Mouse (Mus musculus): Measurements from ENCODE around the gene Ube2k. TPM values are rescaled to one million over a fixed set of nuclear protein-coding genes. Genes with fewer than 3 reads are reported as not detected.

The Ube2k gene
- polyA plus RNA-seq (2014; fragmentation: Nextera tagmentation; extraction: Ambion mirVana) = 153 and 159 TPM in 2 replicates

DNA sequence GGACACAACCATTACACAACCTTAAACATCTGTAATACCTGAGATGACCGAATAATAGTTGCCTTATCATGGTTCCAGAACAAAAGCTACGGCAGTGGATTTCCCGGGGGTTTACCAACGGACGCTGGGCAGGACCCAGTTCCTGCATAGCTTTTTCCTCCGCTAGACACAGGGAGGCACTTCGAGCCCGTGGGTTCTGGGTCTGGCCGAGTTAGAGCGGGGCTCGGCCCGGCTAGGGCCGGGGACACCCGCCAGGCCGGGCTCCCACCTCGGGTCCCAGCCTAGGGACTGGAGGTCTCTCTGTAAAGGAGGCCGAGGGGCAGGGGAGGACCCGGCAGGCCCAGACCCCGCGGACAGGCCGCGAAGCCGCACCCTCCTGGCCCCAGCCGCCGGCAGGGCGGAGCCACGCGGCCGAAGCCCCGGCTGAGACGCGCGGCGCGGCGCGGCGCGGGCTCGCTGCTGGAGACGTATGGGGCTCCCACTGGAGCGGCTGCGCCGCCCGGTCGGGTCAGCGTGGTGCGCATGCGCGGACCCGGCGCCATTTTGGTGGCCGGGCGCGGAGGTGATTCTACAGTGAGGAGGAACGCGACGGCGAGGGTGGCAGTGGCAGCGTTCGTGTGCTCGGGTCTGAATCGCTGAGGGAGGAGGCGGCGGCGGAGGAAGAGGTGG lies at the start of gene Ube2k, which contains the start of gene Smim14:
TSS of gene Ube2k (plus strand) at position 483 of the 669 bp plus-strand sequence.
TSS of gene Smim14 (minus strand) at position 434 of the 669 bp plus-strand sequence.
- DNase-seq (ENCODE audit: low spot score) = peak; percentile 96
- Histone ChIP-seq H3K9ac (peak within 1 kb of the TSS; percentile 92), H3K4me1 (replicated peaks; ENCODE audit: control insufficient read depth, insufficient read depth, low read length) (peaks cover 17% of the 10 kb centered on the region), H3K27ac (peak within 1 kb of the TSS; percentile 98), H3K4me3 (replicated peaks; ENCODE audit: low read length) (peak within 1 kb of the TSS; percentile 75), H3K36me3 (replicated peaks; ENCODE audit: control insufficient read depth, insufficient read depth) (no peaks in the 10 kb centered on the region), H3K9me3 (ENCODE audit: control insufficient read depth, low read length) (no peaks in the 10 kb centered on the region), H3K27me3 (ENCODE audit: control insufficient read depth, insufficient read depth, low read length) (no peaks in the 10 kb centered on the region), H3K4me2 (replicated peaks) (peak within 1 kb of the TSS; percentile 84)
- ATAC-seq (ENCODE audit: low FRiP score) = peak; percentile 96
- WGBS = under 1% methylated on average over 53 of the region's 66 CpGs

DNA sequence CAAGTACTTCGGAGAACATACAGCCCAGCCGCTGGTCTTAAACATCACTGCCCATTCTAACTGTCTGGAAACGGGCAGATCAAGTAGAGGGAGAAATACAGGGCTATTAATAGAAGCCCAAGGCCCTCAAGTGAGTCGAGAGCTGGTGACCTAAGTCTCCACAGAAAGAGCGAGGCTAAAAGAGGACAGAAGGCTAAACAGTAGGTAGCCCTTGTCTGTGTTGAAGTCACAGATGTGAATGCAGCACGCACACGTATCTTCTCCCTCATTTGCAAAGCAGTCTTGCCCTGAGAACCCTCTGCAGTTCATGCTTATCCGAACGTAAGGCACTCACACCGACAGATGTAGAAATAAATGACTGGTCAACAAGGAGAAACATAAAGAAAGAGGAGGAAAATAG lies 49.7 kb upstream of the Ube2k start:
- Histone ChIP-seq H3K9me3 (ENCODE audit: control insufficient read depth, low read length) (no peaks in the 10 kb centered on the region), H3K27ac (no peak overlapping the region), H3K27me3 (ENCODE audit: control insufficient read depth, insufficient read depth, low read length) (no peaks in the 10 kb centered on the region), H3K4me1 (replicated peaks; ENCODE audit: control insufficient read depth, insufficient read depth, low read length) (peaks cover 22% of the 10 kb centered on the region), H3K36me3 (replicated peaks; ENCODE audit: control insufficient read depth, insufficient read depth) (peaks cover 8% of the 10 kb centered on the region; the same call in 1 of the 2 replicates), H3K4me2 (replicated peaks) (no peak overlapping the region), H3K9ac (no peak overlapping the region), H3K4me3 (replicated peaks; ENCODE audit: low read length) (no peak overlapping the region)
- 87% methylated on average over 10 of the region's 10 CpGs for WGBS
- ATAC-seq (ENCODE audit: low FRiP score) = no peak
- no peak for DNase-seq (ENCODE audit: low spot score)

DNA sequence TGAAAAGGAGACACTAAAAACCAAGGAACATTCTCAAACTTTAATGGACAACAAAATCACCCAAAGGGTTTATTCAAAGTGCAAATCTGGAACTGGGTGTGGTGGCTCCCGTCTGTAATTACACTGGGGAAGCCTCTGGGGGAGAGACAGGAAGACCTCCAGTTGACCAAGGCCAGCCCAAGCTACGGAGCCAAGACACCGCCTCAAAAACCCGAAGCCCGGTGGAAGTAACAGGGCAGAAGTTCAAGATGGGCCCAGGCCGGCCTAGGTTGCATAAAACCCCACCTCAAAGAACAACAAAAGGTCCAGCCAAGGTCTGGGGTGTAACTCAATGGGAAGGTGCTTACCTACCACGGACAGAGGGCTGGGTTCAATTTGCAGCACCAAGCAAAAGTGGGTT lies 48.3 kb upstream of the Ube2k start:
- no peak for ATAC-seq (ENCODE audit: low FRiP score)
- no peaks in the 10 kb centered on the region for H3K9me3 ChIP-seq (ENCODE audit: control insufficient read depth, low read length)
- H3K4me1 ChIP-seq (replicated peaks; ENCODE audit: control insufficient read depth, insufficient read depth, low read length) = peaks cover 22% of the 10 kb centered on the region
- H3K4me2 ChIP-seq (replicated peaks) = no peak overlapping the region
- no peak overlapping the region for H3K27ac ChIP-seq
- WGBS = 85% methylated on average over 7 of the region's 7 CpGs
- H3K27me3 ChIP-seq (ENCODE audit: control insufficient read depth, insufficient read depth, low read length) = no peaks in the 10 kb centered on the region
- no peak for DNase-seq (ENCODE audit: low spot score)
- H3K36me3 ChIP-seq (replicated peaks; ENCODE audit: control insufficient read depth, insufficient read depth) = peaks cover 8% of the 10 kb centered on the region; the same call in 1 of the 2 replicates
- no peak overlapping the region for H3K4me3 ChIP-seq (replicated peaks; ENCODE audit: low read length)
- no peak overlapping the region for H3K9ac ChIP-seq

DNA sequence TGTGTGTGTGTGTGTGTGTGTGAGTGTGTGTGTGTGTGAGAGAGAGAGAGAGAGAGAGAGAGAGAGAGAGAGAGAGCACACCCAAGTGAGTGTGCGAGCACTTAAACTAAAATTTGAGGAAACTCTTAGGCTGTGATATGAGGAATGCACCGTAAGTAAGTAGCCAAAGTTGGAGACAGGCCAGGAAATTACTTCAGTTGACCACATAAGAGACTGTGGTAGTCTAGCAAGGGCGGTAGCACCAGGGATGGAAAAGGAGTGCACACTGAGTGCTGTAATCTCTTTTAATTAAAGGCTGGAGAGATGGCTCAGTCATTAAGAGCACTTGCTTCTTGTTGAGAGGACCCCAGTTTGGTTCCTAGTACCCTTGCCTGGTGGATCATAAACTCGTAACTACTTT lies 47.2 kb upstream of the Ube2k start:
- no peaks in the 10 kb centered on the region for H3K27me3 ChIP-seq (ENCODE audit: control insufficient read depth, insufficient read depth, low read length)
- H3K4me2 ChIP-seq (replicated peaks) = 0 out of 2 replicates have a peak overlapping the region, but pooled peaks have one; percentile 75
- H3K36me3 ChIP-seq (replicated peaks; ENCODE audit: control insufficient read depth, insufficient read depth) = peaks cover 8% of the 10 kb centered on the region; the same call in 1 of the 2 replicates
- no peak overlapping the region for H3K27ac ChIP-seq
- H3K9me3 ChIP-seq (ENCODE audit: control insufficient read depth, low read length) = no peaks in the 10 kb centered on the region
- no peak overlapping the region for H3K9ac ChIP-seq
- ATAC-seq (ENCODE audit: low FRiP score) (no peak), DNase-seq (ENCODE audit: low spot score) (no peak)
- H3K4me3 ChIP-seq (replicated peaks; ENCODE audit: low read length) = no peak overlapping the region
- H3K4me1 ChIP-seq (replicated peaks; ENCODE audit: control insufficient read depth, insufficient read depth, low read length) = peaks cover 22% of the 10 kb centered on the region
- WGBS = 83% methylated on average over 4 of the region's 4 CpGs

DNA sequence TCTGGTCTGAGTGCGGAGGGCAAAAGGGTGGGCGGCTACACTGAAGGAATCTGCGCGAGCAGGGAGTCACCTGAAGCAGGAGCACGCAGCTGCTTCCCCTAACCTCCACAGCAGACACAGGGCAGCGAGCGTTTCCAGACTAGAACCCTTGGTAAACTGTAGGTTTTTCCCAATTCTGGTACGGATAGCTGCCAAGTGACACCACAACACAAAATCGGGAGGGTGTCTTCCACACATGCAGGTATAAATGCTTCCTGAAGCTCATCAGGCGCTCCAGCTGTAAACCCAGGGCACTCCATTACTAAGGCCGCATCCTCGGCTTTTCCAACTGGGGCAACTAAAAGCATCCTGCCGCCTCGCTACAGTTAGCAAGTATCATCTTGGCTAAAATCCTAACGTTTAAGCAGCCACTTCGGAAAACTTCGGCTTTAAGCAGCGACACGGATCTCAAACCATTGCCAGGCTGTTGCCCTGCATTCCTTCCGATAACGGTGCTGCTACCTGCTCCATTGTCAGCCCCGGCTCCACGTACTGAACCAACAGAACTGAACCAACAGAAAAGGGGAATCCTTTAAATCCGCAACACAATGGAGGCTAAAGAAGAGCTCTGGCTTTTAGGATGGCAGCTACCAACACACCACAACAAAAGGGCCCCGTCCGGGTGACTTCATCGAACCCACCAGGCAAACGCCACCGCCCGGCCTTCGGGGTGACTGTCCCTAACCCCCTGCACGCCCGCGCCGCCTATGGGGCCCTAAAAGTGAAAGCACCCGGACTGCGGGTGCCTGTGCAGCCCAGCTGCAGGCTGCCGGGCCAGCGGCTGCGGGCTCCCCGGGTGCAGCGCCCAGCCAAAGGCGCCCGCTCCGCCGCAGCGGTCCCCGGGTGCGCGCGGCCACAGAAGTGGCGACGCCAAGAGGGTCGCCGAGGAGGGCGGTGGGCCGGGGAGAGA lies 45.0 kb upstream of the Ube2k start:
- Histone ChIP-seq H3K4me2 (replicated peaks) (peak overlapping the region; percentile 75), H3K27ac (peak overlapping the region; percentile 92), H3K36me3 (replicated peaks; ENCODE audit: control insufficient read depth, insufficient read depth) (peaks cover 8% of the 10 kb centered on the region; the same call in 1 of the 2 replicates), H3K27me3 (ENCODE audit: control insufficient read depth, insufficient read depth, low read length) (no peaks in the 10 kb centered on the region), H3K4me1 (replicated peaks; ENCODE audit: control insufficient read depth, insufficient read depth, low read length) (peaks cover 22% of the 10 kb centered on the region), H3K9me3 (ENCODE audit: control insufficient read depth, low read length) (no peaks in the 10 kb centered on the region), H3K4me3 (replicated peaks; ENCODE audit: low read length) (peak overlapping the region; percentile 76), H3K9ac (peak overlapping the region; percentile 94)
- WGBS = under 1% methylated on average over 56 of the region's 57 CpGs
- DNase-seq (ENCODE audit: low spot score) = peak; percentile 65
- peak; percentile 80 for ATAC-seq (ENCODE audit: low FRiP score)

DNA sequence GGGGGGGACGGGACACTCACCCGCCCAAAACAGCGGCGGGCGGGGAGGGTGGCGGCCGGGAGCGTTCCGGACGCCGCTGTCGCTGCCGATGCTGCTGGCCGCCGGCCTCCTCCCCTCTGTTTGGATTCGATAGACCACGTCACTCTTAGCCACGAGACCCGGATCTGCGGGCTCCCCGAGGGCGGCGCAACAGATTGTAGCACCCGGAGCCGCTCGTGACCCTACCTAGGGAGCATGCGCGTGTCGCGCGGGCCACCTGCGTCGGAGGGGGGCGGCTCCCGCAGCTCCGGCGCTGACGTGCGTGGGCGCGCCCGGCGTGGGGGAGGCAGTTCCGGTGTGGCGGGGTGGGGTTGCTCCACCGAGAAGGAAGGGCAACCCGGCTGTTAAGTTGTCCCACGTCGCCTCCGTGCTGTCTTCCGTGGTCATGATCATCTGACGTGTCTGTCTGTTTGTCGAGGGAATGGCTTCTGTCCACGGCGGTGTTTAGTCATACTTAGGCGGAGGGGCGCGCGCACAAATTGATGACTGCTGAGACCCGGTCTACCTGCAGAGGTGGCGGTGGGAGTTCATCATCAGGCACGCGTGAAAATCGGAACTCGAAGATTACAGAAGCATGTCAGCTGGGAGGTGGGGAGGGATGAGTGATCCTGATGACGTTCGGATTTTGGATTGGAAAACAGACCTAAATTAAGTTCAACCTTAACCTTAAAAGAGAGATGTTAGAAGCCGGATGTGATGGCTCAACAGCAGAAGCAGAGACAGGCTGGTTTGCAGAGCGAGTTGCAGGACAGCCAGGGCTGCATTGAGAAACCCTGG lies 44.1 kb upstream of the Ube2k start, which contains the start of gene Gm43552:
TSS of gene Gm43552 (minus strand) at position 118 of the 816 bp plus-strand sequence.
- Histone ChIP-seq H3K9ac (peak within 1 kb of the TSS; percentile 94), H3K27me3 (ENCODE audit: control insufficient read depth, insufficient read depth, low read length) (no peaks in the 10 kb centered on the region), H3K4me2 (replicated peaks) (peak within 1 kb of the TSS; percentile 75), H3K36me3 (replicated peaks; ENCODE audit: control insufficient read depth, insufficient read depth) (peaks cover 8% of the 10 kb centered on the region; the same call in 1 of the 2 replicates), H3K9me3 (ENCODE audit: control insufficient read depth, low read length) (no peaks in the 10 kb centered on the region), H3K4me1 (replicated peaks; ENCODE audit: control insufficient read depth, insufficient read depth, low read length) (peaks cover 22% of the 10 kb centered on the region), H3K4me3 (replicated peaks; ENCODE audit: low read length) (peak within 1 kb of the TSS; percentile 76), H3K27ac (peak within 1 kb of the TSS; percentile 92)
- peak; percentile 90 for DNase-seq (ENCODE audit: low spot score)
- WGBS = under 1% methylated on average over 67 of the region's 69 CpGs
- ATAC-seq (ENCODE audit: low FRiP score) = peak; percentile 95

DNA sequence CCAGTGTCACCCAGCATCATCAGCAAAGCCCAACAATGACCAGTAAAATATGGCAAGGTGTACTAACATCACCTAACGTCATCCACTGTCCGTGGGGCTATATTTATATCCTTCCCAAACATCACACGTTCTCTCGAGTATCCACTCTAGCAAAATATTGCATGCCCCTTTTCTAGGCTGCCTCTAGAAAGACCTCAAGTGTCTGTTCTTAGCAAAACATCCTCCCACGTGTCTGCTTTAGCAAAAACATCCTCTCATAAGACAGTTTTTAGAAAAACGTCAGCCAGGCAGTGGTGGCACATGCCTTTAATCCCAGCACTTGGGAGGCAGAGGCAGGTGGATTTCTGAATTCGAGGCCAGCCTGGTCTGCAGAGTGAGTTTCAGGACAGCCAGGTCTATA lies 36.8 kb upstream of the Ube2k start:
- WGBS = 85% methylated on average over 7 of the region's 7 CpGs
- Histone ChIP-seq H3K9me3 (ENCODE audit: control insufficient read depth, low read length) (no peaks in the 10 kb centered on the region), H3K36me3 (replicated peaks; ENCODE audit: control insufficient read depth, insufficient read depth) (no peaks in the 10 kb centered on the region)

DNA sequence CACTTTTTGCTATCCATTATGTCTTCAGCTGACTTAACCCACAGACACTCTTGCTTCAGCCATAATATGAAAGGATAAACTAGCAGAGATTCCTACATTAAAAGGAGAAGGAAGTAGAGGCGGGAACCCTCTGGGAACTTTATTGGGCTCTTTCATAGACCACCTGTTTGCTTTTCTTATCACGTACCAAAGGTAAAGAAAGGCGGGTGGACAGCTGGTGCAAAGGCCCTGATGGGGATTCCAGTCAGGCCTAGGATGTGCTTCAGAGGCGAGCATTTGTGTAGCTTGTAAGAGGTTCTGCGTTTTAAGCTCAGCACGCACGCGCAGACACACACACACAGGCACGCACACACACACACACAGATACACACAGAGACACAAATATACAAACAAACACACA lies 35.6 kb upstream of the Ube2k start:
- no peaks in the 10 kb centered on the region for H3K36me3 ChIP-seq (replicated peaks; ENCODE audit: control insufficient read depth, insufficient read depth)
- H3K9me3 ChIP-seq (ENCODE audit: control insufficient read depth, low read length) = no peaks in the 10 kb centered on the region
- no peak overlapping the region for H3K4me3 ChIP-seq (replicated peaks; ENCODE audit: low read length)
- no peaks in the 10 kb centered on the region for H3K4me1 ChIP-seq (replicated peaks; ENCODE audit: control insufficient read depth, insufficient read depth, low read length)
- ATAC-seq (ENCODE audit: low FRiP score) (no peak), DNase-seq (ENCODE audit: low spot score) (no peak)
- H3K27ac ChIP-seq = no peak overlapping the region
- H3K9ac ChIP-seq = no peak overlapping the region
- 94% methylated on average over 9 of the region's 9 CpGs for WGBS
- no peaks in the 10 kb centered on the region for H3K27me3 ChIP-seq (ENCODE audit: control insufficient read depth, insufficient read depth, low read length)
- H3K4me2 ChIP-seq (replicated peaks) = no peak overlapping the region

More for the DNA sequence above, 36.8 kb upstream of the Ube2k start:
- Histone ChIP-seq H3K27me3 (ENCODE audit: control insufficient read depth, insufficient read depth, low read length) (no peaks in the 10 kb centered on the region), H3K9ac (no peak overlapping the region), H3K4me3 (replicated peaks; ENCODE audit: low read length) (no peak overlapping the region), H3K27ac (no peak overlapping the region), H3K4me1 (replicated peaks; ENCODE audit: control insufficient read depth, insufficient read depth, low read length) (no peaks in the 10 kb centered on the region), H3K4me2 (replicated peaks) (no peak overlapping the region)
- no peak for ATAC-seq (ENCODE audit: low FRiP score)
- DNase-seq (ENCODE audit: low spot score) = no peak

All from hindbrain, embryonic 14.5 days (tissue).